Mouse (Mus musculus): ENCODE measurements around the gene Nbeal2. TPM values are rescaled to one million over a fixed set of nuclear protein-coding genes. Genes with fewer than 3 reads are reported as not detected.

Gene Nbeal2
- total RNA-seq, 1 experiment: 13.6 TPM

DNA sequence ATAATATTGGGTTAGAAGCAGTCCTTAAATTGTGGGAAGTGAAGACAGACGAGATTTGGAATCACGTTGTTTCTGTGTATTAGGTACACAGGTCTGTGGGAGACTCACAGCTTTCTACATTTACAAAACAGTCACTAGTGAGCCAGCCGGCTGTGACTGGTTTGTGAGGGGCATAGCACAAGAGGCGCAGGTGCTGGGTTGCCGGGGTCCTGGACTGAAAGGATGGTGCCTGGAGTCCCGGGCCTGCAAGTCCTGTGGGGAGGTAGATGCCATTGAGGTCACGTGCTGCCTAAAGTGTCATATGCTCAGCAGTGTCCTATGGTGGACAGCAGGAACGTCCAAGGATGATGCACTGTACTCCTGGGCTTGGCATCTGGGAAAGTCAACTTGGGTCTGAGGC is 12.4 kb upstream of the Nbeal2 start:
- 0 out of 2 replicates have a peak overlapping the region, but pooled peaks have one; percentile 31 for H3K9ac ChIP-seq (ENCODE audit: insufficient read depth, low read depth, low read length, poor library complexity, severe bottlenecking)
- no peaks in the 10 kb centered on the region; the same call in 1 of the 2 replicates for H3K36me3 ChIP-seq (ENCODE audit: control insufficient read depth, insufficient read depth, low read length, poor library complexity, severe bottlenecking)
- in situ Hi-C loops (cut with MboI; ENCODE audit: low sequenced_read_pairs in 2 of 2, unreplicated experiment in 2 of 2): no loop called here
- no peak overlapping the region for H3K27ac ChIP-seq (ENCODE audit: insufficient read depth, low read depth, low read length, poor library complexity, severe bottlenecking)
- H3K4me3 ChIP-seq (ENCODE audit: insufficient read depth in 1 of 2, low read depth in 1 of 2, low read length in 2 of 2, poor library complexity in 1 of 2, severe bottlenecking in 1 of 2): no peak overlapping the region
- TF ChIP-seq ZNF384 (IDR thresholded peaks at IDR 0.05; ENCODE audit: low read depth, low read length) (no peak), MAFK (IDR thresholded peaks at IDR 0.05; ENCODE audit: insufficient read depth, low read depth, low read length) (no peak), HCFC1 (IDR thresholded peaks at IDR 0.05; ENCODE audit: borderline replicate concordance, insufficient read depth, low read length) (no peak), ZC3H11A (IDR thresholded peaks at IDR 0.05; ENCODE audit: borderline replicate concordance, low read depth, low read length) (no peak), CHD2 (IDR thresholded peaks at IDR 0.05; ENCODE audit: low read depth, low read length) (no peak)
- H3K9me3 ChIP-seq (ENCODE audit: control insufficient read depth, insufficient read depth, low read depth, low read length): no peaks in the 10 kb centered on the region
- H3K4me1 ChIP-seq (ENCODE audit: control insufficient read depth in 2 of 2, insufficient read depth in 2 of 2, low read length in 2 of 2, poor library complexity in 1 of 2): peaks cover 5 to 15% of the 10 kb centered on the region in 2 experiments; a peak in 2 of 4 replicates
- no peak for DNase-seq (ENCODE audit: low read depth, low spot score)

DNA sequence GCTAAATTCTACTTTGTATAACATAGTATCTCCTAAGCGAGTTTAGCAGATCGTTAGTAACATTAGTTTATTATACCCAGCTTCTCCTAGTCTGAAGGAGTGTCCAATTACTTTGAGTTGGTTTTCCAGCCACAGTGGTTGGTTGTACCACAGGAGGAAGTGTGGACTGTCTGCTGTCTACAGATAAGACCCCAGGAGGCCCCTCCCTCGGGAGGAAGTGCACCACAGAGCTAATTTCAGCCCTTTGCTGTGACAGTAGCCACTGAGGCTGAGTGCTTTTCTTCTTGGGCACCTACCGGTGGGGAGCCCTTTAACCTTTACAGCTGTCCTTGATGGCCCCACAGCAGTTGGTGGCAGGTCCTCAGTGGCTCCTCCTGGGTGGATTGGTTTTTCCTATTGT is 12.0 kb upstream of the Nbeal2 start:
- in situ Hi-C loops (cut with MboI; ENCODE audit: low sequenced_read_pairs in 2 of 2, unreplicated experiment in 2 of 2): no loop called here
- no peak for DNase-seq (ENCODE audit: low read depth, low spot score)
- H3K9me3 ChIP-seq (ENCODE audit: control insufficient read depth, insufficient read depth, low read depth, low read length): no peaks in the 10 kb centered on the region
- TF ChIP-seq HCFC1 (IDR thresholded peaks at IDR 0.05; ENCODE audit: borderline replicate concordance, insufficient read depth, low read length): no peak
- no peak overlapping the region for H3K27ac ChIP-seq (ENCODE audit: insufficient read depth, low read depth, low read length, poor library complexity, severe bottlenecking)
- H3K36me3 ChIP-seq (ENCODE audit: control insufficient read depth, insufficient read depth, low read length, poor library complexity, severe bottlenecking): no peaks in the 10 kb centered on the region; the same call in 1 of the 2 replicates
- H3K4me1 ChIP-seq (ENCODE audit: control insufficient read depth in 2 of 2, insufficient read depth in 2 of 2, low read length in 2 of 2, poor library complexity in 1 of 2): peaks cover 5 to 19% of the 10 kb centered on the region in 2 experiments; a peak in 2 of 4 replicates
- H3K9ac ChIP-seq (ENCODE audit: insufficient read depth, low read depth, low read length, poor library complexity, severe bottlenecking): 0 out of 2 replicates have a peak overlapping the region, but pooled peaks have one; percentile 27
- no peak overlapping the region for H3K4me3 ChIP-seq (ENCODE audit: insufficient read depth in 1 of 2, low read depth in 1 of 2, low read length in 2 of 2, poor library complexity in 1 of 2, severe bottlenecking in 1 of 2)

DNA sequence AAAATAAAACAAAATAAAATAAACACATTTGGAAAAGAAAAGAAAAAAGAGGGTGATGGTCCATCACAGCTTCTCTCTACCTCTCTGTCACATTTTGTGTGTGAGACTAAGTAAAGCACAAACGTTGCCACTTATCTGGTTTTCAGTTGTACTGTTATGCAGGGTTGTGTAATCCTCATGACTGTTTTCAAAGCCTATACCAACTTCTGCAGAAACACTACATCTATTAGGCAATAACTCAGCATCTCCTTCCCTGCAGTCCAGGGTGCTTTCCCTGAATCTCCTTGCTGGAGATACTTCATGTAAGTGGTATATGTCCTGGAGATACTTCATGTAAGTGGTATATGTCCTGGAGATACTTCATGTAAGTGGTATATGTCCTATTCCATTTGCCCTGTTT is 8.9 kb upstream of the Nbeal2 start:
- no peak for TF ChIP-seq MAFK (IDR thresholded peaks at IDR 0.05; ENCODE audit: insufficient read depth, low read depth, low read length)
- no peak for TF ChIP-seq CHD2 (IDR thresholded peaks at IDR 0.05; ENCODE audit: low read depth, low read length)
- TF ChIP-seq HCFC1 (IDR thresholded peaks at IDR 0.05; ENCODE audit: borderline replicate concordance, insufficient read depth, low read length): no peak
- Histone ChIP-seq H3K36me3 (ENCODE audit: control insufficient read depth, insufficient read depth, low read length, poor library complexity, severe bottlenecking) (peaks cover 4% of the 10 kb centered on the region; the same call in 1 of the 2 replicates), H3K4me3 (ENCODE audit: insufficient read depth in 1 of 2, low read depth in 1 of 2, low read length in 2 of 2, poor library complexity in 1 of 2, severe bottlenecking in 1 of 2) (no peak overlapping the region), H3K9me3 (ENCODE audit: control insufficient read depth, insufficient read depth, low read depth, low read length) (no peaks in the 10 kb centered on the region), H3K9ac (ENCODE audit: insufficient read depth, low read depth, low read length, poor library complexity, severe bottlenecking) (no peak overlapping the region), H3K27ac (ENCODE audit: insufficient read depth, low read depth, low read length, poor library complexity, severe bottlenecking) (no peak overlapping the region), H3K4me1 (ENCODE audit: control insufficient read depth in 2 of 2, insufficient read depth in 2 of 2, low read length in 2 of 2, poor library complexity in 1 of 2) (peaks cover 8 to 29% of the 10 kb centered on the region in 2 experiments; a peak in 2 of 4 replicates)
- no peak for DNase-seq (ENCODE audit: low read depth, low spot score)
- in situ Hi-C loops (cut with MboI; ENCODE audit: low sequenced_read_pairs in 2 of 2, unreplicated experiment in 2 of 2): no loop called here

DNA sequence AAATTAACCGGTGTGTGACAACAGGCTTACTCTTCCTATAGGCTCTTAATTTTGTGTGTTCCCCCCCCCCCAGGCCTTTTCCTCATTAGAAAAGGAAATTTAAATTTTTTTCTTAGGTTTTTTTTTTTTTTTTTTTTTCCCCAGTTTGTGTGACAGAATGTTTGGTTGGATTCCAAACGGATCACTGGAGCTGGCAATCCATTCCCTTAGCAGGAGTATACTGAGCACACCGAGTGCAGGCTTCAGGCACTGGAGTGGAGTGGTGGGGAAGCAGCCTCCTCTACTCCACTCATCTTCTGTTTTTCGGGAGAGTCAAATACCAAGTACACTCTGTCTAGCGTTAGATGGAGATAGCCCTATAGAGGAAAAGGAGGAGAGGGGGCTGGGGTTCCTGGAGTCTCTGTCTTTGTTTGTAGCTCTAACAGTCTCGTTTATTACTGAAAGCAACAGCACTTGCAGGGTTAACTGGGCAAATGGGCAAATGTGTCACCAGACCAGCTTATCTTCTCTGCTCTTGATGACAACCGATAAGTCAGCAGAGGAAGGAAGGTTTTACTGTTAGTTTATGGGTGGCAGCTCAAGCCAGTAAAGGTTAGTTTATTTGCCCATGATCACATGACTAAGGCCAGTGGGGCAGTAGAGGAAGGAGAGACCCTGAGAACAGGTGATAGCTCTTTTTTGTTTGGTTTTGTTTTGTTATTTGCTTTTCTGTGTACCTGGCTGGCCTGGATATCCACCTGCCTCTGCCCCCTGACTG is 7.1 kb upstream of the Nbeal2 start:
- Histone ChIP-seq H3K9me3 (ENCODE audit: control insufficient read depth, insufficient read depth, low read depth, low read length) (no peaks in the 10 kb centered on the region), H3K4me1 (ENCODE audit: control insufficient read depth in 2 of 2, insufficient read depth in 2 of 2, low read length in 2 of 2, poor library complexity in 1 of 2) (peaks cover 8 to 25% of the 10 kb centered on the region in 2 experiments; a peak in 2 of 4 replicates), H3K36me3 (ENCODE audit: control insufficient read depth, insufficient read depth, low read length, poor library complexity, severe bottlenecking) (0 out of 2 replicates have a peak, but pooled peaks cover 4% of the 10 kb centered on the region), H3K9ac (ENCODE audit: insufficient read depth, low read depth, low read length, poor library complexity, severe bottlenecking) (no peak overlapping the region), H3K27ac (ENCODE audit: insufficient read depth, low read depth, low read length, poor library complexity, severe bottlenecking) (no peak overlapping the region), H3K4me3 (ENCODE audit: insufficient read depth in 1 of 2, low read depth in 1 of 2, low read length in 2 of 2, poor library complexity in 1 of 2, severe bottlenecking in 1 of 2) (no peak overlapping the region)
- DNase-seq (ENCODE audit: low read depth, low spot score): no peak
- TF ChIP-seq CHD2 (IDR thresholded peaks at IDR 0.05; ENCODE audit: low read depth, low read length) (no peak), ZC3H11A (IDR thresholded peaks at IDR 0.05; ENCODE audit: borderline replicate concordance, low read depth, low read length) (no peak), MAFK (IDR thresholded peaks at IDR 0.05; ENCODE audit: insufficient read depth, low read depth, low read length) (no peak), ZNF384 (IDR thresholded peaks at IDR 0.05; ENCODE audit: low read depth, low read length) (no peak), HCFC1 (IDR thresholded peaks at IDR 0.05; ENCODE audit: borderline replicate concordance, insufficient read depth, low read length) (no peak)
- in situ Hi-C loops (cut with MboI; ENCODE audit: low sequenced_read_pairs in 2 of 2, unreplicated experiment in 2 of 2): no loop called here

Measured in ES-E14 (cell line).